Mouse (Mus musculus) limb, embryonic 11.5 days (tissue): ENCODE data around the gene Rora. TPM values are rescaled to one million over a fixed set of nuclear protein-coding genes. Genes with fewer than 3 reads are reported as not detected.

Experiments used
- ATAC-seq: fragments of 200-750 bp; cut with Nextera tagmentation; 2 replicates; pipeline ENCODE4 v1.8.0; 2017; ENCODE audit warnings: low read depth; ENCODE audit not compliant: insufficient number of reproducible peaks, low FRiP score, low TSS enrichment
- DNase-seq: peaks from one replicate; pipeline ENCODE4 v3.0.0-alpha.2; 2015; ENCODE audit warnings: low spot score
- H3K27ac ChIP-seq: fragments of 300-500 bp; sonication (generic); replicated peaks from 2 replicates; pipeline ENCODE4 v1.5.1; 2014; ENCODE audit warnings: low read depth, mild to moderate bottlenecking, low read length
- H3K27me3 ChIP-seq: fragments of 300-500 bp; sonication (generic); 2 replicates; pipeline ENCODE4 v1.6.1; 2014; ENCODE audit warnings: mild to moderate bottlenecking, low read length, mixed read lengths; ENCODE audit not compliant: control insufficient read depth, insufficient read depth
- H3K36me3 ChIP-seq: fragments of 300-500 bp; sonication (generic); 2 replicates; pipeline ENCODE4 v1.6.1; 2014; ENCODE audit warnings: mild to moderate bottlenecking, low read length, moderate library complexity, mixed read lengths; ENCODE audit not compliant: control insufficient read depth, insufficient read depth
- H3K4me1 ChIP-seq: fragments of 300-500 bp; sonication (generic); 2 replicates; pipeline ENCODE4 v1.6.1; 2014; ENCODE audit warnings: low read length, mixed read lengths; ENCODE audit not compliant: control insufficient read depth, insufficient read depth
- H3K4me2 ChIP-seq: fragments of 300-500 bp; sonication (generic); 2 replicates; pipeline ENCODE4 v1.6.1; 2014; ENCODE audit warnings: low read depth, mild to moderate bottlenecking, moderate library complexity; ENCODE audit not compliant: severe bottlenecking
- H3K4me3 ChIP-seq: fragments of 300-500 bp; sonication (generic); 2 replicates; pipeline ENCODE4 v1.5.1; 2014; ENCODE audit warnings: low read depth, low read length
- H3K9ac ChIP-seq: fragments of 300-500 bp; sonication (generic); 2 replicates; pipeline ENCODE4 v1.6.1; 2014; ENCODE audit warnings: mild to moderate bottlenecking, low read length
- H3K9me3 ChIP-seq: fragments of 300-500 bp; sonication (generic); 2 replicates; pipeline ENCODE4 v1.6.1; 2016; ENCODE audit warnings: low read length; ENCODE audit not compliant: control insufficient read depth
- WGBS: fragments of 180-500 bp; shearing (Covaris S2); extraction: QIAGEN DNeasy Blood & Tissue Kit; methylation state at CpG from one replicate; pipeline ENCODE4 v1.1.7; 2014; 5-methylcytosine and 5-hydroxymethylcytosine counted together
- polyA plus RNA-seq: library from polyadenylated mRNA; unstranded; fragments of >200 nt; fragmentation: Nextera tagmentation; extraction: Ambion mirVana; gene quantifications from 2 replicates; pipeline ENCODE4 v1.2.1, GENCODE M21; 2014

The Rora gene
- polyA plus RNA-seq, 1 experiment from 2014 or later: 3.1 TPM

DNA sequence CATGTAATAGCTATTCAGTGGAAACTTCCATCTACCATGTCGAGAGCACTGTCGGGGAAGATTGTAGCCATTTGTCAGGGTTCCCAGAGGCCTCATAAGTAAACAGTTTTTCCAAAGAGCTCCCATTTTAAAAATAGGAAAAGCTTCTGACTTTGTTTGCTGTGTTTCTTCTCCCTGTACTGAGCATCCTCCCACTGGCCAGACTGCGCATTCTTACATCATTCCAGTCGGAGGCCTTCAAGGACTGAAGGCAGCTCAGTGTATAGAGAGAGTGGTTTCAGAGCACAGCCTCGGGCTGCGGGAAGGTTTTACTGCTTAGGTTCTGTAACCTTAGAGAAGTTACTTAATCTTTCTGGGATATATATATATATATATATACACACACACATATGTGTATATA, 64.8 kb downstream of the Rora start:
- ATAC-seq (no peak), DNase-seq (no peak)
- H3K27ac ChIP-seq: no peak overlapping the region
- H3K4me3 ChIP-seq: no peak overlapping the region
- no peak overlapping the region for H3K9ac ChIP-seq
- no peaks in the 10 kb centered on the region for H3K36me3 ChIP-seq
- no peaks in the 10 kb centered on the region for H3K9me3 ChIP-seq
- H3K4me2 ChIP-seq: no peak overlapping the region
- WGBS: 89% methylated on average over 6 of the region's 6 CpGs
- no peaks in the 10 kb centered on the region for H3K27me3 ChIP-seq
- no peaks in the 10 kb centered on the region for H3K4me1 ChIP-seq

DNA sequence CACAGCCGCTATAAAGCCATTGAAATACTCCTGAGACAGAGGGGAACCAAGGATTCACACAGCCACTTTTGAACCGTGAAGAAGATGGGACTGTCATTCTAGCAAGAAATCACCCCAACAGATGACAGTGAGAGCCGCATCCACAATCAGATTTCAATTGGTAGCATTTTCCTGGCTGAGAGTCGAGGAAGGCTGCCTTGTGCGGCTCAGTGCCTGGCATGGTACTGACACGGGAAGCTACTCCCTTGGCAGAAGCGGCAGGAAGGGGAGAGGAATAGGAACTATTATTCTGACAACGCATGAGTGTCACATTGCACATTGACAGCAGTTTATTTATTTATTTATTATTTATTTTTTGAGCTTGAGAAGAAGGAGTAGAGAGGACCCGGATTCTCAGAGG, 65.7 kb downstream of the Rora start:
- Histone ChIP-seq H3K4me1 (no peaks in the 10 kb centered on the region), H3K36me3 (no peaks in the 10 kb centered on the region), H3K4me3 (no peak overlapping the region), H3K27me3 (no peaks in the 10 kb centered on the region), H3K27ac (no peak overlapping the region), H3K4me2 (no peak overlapping the region), H3K9ac (no peak overlapping the region), H3K9me3 (no peaks in the 10 kb centered on the region)
- 89% methylated on average over 9 of the region's 9 CpGs for WGBS
- no peak for ATAC-seq
- DNase-seq: no peak

- no peaks in the 10 kb centered on the region for H3K4me1 ChIP-seq
- DNase-seq (no peak), ATAC-seq (no peak)
- H3K27me3 ChIP-seq: no peaks in the 10 kb centered on the region
- H3K27ac ChIP-seq: no peak overlapping the region
- WGBS: 83% methylated on average over 8 of the region's 8 CpGs
- H3K9ac ChIP-seq: no peak overlapping the region
- H3K9me3 ChIP-seq: no peaks in the 10 kb centered on the region
- no peak overlapping the region for H3K4me3 ChIP-seq
- no peaks in the 10 kb centered on the region for H3K36me3 ChIP-seq
- no peak overlapping the region for H3K4me2 ChIP-seq
Observed at GRCm38 (mm10) chr9:68724636-68725285, 71.2 kb downstream of the Rora start.

DNA sequence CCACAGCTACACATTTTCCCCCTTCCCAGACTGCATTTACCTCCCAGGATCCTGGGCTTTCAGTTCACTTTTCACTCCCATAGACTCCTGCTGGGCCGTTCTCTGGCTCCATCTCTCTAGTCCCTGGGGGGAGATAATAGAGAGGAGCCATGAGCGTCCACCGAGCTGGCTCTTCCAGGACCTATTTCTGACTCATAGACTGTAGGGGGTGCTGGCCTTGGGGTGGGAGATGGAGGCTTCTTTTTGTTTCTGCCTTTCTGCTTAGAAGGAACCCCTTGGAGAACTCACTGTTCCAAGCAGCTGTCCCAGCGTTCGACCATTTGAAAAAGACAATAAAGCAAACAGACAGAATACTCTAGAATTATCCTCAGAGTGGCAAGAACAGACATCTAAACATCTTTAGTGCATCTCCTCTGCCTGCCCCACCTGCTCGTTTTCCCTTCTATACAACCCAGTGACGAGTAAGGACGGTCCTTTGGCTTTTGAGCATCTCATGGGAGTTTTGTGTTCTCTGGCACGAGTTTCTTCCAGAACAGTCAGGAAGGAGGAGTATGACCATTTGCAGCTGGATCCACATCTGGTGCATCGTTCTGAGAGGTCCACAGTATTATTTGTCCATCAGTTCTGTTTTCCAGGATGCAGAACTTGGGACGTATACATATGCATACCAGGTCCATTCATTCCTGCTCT, 73.7 kb downstream of the Rora start:
- Histone ChIP-seq H3K4me1 (no peaks in the 10 kb centered on the region), H3K36me3 (no peaks in the 10 kb centered on the region), H3K9ac (no peak overlapping the region), H3K4me2 (no peak overlapping the region), H3K27ac (no peak overlapping the region), H3K9me3 (no peaks in the 10 kb centered on the region), H3K4me3 (no peak overlapping the region), H3K27me3 (no peaks in the 10 kb centered on the region)
- DNase-seq (no peak), ATAC-seq (no peak)
- WGBS: 92% methylated on average over 11 of the region's 11 CpGs

- DNase-seq: no peak
- 75% methylated on average over 1 of the region's 1 CpGs for WGBS
- no peak overlapping the region for H3K9ac ChIP-seq
- H3K27ac ChIP-seq: no peak overlapping the region
- no peaks in the 10 kb centered on the region for H3K27me3 ChIP-seq
- no peak for ATAC-seq
- H3K4me1 ChIP-seq: no peaks in the 10 kb centered on the region
- H3K9me3 ChIP-seq: no peaks in the 10 kb centered on the region
- no peak overlapping the region for H3K4me3 ChIP-seq
- no peaks in the 10 kb centered on the region for H3K36me3 ChIP-seq
- no peak overlapping the region for H3K4me2 ChIP-seq
Observed at GRCm38 (mm10) chr9:68731438-68731837, 77.9 kb downstream of the Rora start.

- H3K27me3 ChIP-seq: no peaks in the 10 kb centered on the region
- no peak overlapping the region for H3K4me2 ChIP-seq
- ATAC-seq (no peak), DNase-seq (no peak)
- no peaks in the 10 kb centered on the region for H3K9me3 ChIP-seq
- H3K27ac ChIP-seq: no peak overlapping the region
- no peaks in the 10 kb centered on the region for H3K4me1 ChIP-seq
- no peak overlapping the region for H3K9ac ChIP-seq
- 91% methylated on average over 4 of the region's 4 CpGs for WGBS
- H3K36me3 ChIP-seq: no peaks in the 10 kb centered on the region
- H3K4me3 ChIP-seq: no peak overlapping the region
Observed at GRCm38 (mm10) chr9:68732929-68733328, 79.3 kb downstream of the Rora start.

GRCm38 (mm10) chr9:68735886-68736285, 82.3 kb downstream of the Rora start:
- DNase-seq: no peak
- H3K9ac ChIP-seq: no peak overlapping the region
- no peak for ATAC-seq
- no peak overlapping the region for H3K27ac ChIP-seq
- H3K4me1 ChIP-seq: no peaks in the 10 kb centered on the region
- H3K36me3 ChIP-seq: no peaks in the 10 kb centered on the region
- no peak overlapping the region for H3K4me2 ChIP-seq
- 80% methylated on average over 5 of the region's 5 CpGs for WGBS
- H3K27me3 ChIP-seq: no peaks in the 10 kb centered on the region
- H3K9me3 ChIP-seq: no peaks in the 10 kb centered on the region
- no peak overlapping the region for H3K4me3 ChIP-seq

- H3K36me3 ChIP-seq: no peaks in the 10 kb centered on the region
- DNase-seq: no peak
- no peak overlapping the region for H3K9ac ChIP-seq
- no peak overlapping the region for H3K4me3 ChIP-seq
- H3K27ac ChIP-seq: no peak overlapping the region
- H3K27me3 ChIP-seq: no peaks in the 10 kb centered on the region
- WGBS: 83% methylated on average over 9 of the region's 9 CpGs
- no peak overlapping the region for H3K4me2 ChIP-seq
- no peaks in the 10 kb centered on the region for H3K9me3 ChIP-seq
- no peaks in the 10 kb centered on the region for H3K4me1 ChIP-seq
- no peak for ATAC-seq
Observed at GRCm38 (mm10) chr9:68737197-68737736, 83.7 kb downstream of the Rora start.
